Mouse (Mus musculus): Measurements from ENCODE around the gene Pcdh17.

The Pcdh17 gene

GRCm38 (mm10) chr14:84443288-84443686 lies at the start of gene Pcdh17:
Pcdh17 (plus strand) TSS chr14:84443563.
- no peak for DNase-seq (ENCODE audit: low read depth in 2 of 2, low spot score in 2 of 2)

DNA sequence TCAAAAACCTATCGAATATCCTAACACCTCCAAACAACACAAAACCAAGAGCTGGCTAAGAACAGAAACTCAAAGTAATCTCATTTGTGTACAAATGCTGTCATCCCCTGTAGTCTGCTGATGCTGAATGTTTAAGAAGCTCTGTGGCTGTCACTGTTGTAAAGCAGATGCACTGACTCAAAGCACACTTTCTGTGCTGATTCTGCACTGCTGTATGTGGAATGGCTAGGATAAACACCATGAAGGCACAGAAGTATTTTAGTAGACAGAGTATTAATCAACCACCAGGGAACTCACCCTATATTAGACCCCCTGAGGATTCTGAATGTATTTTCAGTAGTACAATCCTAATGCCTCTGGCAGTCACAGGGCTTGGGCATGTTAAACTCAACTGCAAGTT lies 46.2 kb upstream of the Pcdh17 start:
- DNase-seq (ENCODE audit: low read depth in 2 of 2, low spot score in 2 of 2), result no peak

DNA sequence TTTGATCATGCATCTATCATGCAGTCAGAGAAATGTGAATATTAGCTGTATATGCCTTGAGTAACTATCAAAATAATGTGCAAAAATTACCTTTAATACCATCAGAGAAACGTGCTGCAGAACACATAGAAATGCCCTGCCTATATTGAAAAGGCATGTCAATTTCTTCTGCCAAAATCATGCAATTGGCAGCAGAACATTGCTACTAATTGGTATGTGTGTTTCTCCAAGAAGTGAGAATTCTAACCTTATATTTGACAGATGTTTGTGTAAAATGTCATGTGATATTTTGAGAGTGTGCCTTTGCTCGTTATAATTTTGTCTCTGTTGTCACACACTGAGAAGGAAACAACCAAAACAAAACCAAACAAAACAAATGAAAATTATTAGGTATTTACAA lies 18.6 kb upstream of the Pcdh17 start:
- DNase-seq (ENCODE audit: low read depth in 2 of 2, low spot score in 2 of 2), result no peak

GRCm38 (mm10) chr14:84426616-84427015 lies 16.7 kb upstream of the Pcdh17 start:
- DNase-seq (ENCODE audit: low read depth in 2 of 2, low spot score in 2 of 2), result no peak

GRCm38 (mm10) chr14:84438066-84438770 lies 5.1 kb upstream of the Pcdh17 start:
- DNase-seq (ENCODE audit: low read depth in 2 of 2, low spot score in 2 of 2), result no peak

DNA sequence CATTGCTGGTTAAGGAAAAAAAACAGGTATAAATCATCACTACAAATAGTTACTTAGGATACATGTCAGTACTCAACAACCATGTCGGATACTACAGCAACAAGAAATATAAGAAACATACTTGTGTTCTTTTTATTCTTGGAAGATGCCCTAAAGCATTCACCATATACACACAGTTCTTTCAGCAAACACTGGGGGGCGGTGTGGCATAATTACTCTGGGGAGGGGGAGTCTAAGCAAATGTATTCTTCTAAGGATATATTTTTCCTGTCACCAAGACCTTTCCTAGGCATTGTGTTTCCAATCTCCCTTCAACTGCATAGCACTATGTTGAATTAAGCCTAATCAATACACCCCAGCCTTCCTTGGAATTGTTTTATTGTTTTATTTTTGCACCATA lies 2.5 kb upstream of the Pcdh17 start:
- no peak for DNase-seq (ENCODE audit: low read depth in 2 of 2, low spot score in 2 of 2)

GRCm38 (mm10) chr14:84442528-84443287 lies 655 bp upstream of the Pcdh17 start:
- DNase-seq (ENCODE audit: low read depth in 2 of 2, low spot score in 2 of 2), result no peak

DNA sequence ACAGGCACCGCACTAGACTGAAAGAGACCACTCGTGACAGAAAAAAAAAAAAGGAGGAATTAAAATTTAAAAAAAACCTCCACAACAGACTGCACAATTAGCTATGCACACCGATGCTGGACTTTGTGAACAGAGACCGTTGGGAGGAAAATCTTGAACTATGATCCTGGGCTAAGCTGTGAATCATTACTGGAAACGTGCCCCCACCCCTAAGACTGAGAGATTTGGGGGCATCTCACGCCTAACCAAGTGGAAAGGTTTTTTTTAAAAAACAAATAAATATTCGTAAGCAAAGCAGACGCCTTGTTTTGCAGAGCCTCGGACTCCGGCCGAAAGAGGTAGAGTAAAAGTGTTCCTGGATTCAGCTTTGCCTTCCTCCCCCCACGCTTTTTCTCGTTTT lies 398 bp downstream of the Pcdh17 start:
- DNase-seq (ENCODE audit: low read depth in 2 of 2, low spot score in 2 of 2), result no peak

- no peak for DNase-seq (ENCODE audit: low read depth in 2 of 2, low spot score in 2 of 2)
These were observed 906 bp downstream of the Pcdh17 start for GRCm38 (mm10) chr14:84444276-84444662.

- DNase-seq (ENCODE audit: low read depth in 2 of 2, low spot score in 2 of 2), result no peak
These were observed 1.5 kb downstream of the Pcdh17 start for GRCm38 (mm10) chr14:84444663-84445502.

- no peak for DNase-seq (ENCODE audit: low read depth in 2 of 2, low spot score in 2 of 2)
These were observed 2.4 kb downstream of the Pcdh17 start for GRCm38 (mm10) chr14:84445503-84446410.

DNA sequence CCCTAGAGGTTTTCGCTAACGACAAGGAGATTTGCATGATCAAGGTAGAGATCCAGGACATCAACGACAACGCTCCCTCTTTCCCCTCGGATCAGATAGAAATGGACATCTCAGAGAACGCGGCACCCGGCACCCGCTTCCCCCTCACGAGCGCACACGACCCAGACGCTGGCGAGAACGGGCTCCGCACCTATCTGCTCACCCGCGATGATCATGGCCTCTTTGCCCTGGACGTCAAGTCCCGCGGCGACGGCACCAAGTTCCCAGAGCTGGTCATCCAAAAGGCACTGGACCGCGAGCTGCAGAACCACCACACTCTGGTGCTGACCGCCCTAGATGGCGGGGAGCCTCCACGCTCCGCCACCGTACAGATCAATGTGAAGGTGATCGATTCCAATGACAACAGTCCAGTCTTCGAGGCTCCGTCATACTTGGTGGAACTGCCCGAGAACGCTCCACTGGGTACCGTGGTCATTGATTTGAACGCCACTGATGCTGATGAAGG lies 3.1 kb downstream of the Pcdh17 start:
- DNase-seq (ENCODE audit: low read depth in 2 of 2, low spot score in 2 of 2), result no peak

DNA sequence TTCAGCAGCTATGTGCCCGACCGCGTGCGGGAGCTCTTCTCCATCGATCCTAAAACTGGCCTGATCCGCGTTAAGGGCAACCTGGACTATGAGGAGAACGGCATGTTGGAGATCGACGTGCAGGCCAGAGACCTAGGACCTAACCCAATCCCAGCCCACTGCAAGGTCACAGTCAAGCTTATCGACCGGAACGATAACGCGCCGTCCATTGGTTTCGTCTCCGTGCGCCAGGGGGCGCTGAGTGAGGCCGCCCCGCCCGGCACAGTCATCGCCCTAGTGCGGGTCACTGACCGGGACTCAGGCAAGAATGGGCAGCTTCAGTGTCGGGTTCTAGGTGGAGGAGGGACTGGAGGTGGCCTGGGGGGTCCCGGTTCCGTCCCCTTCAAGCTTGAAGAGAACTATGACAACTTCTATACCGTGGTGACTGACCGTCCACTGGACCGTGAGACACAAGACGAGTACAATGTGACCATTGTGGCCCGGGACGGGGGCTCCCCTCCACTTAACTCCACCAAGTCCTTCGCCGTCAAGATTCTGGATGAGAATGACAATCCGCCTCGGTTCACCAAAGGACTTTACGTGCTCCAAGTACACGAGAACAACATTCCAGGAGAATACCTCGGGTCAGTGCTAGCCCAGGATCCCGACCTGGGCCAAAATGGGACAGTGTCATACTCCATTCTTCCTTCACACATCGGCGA lies 3.7 kb downstream of the Pcdh17 start:
- no peak for DNase-seq (ENCODE audit: low read depth in 2 of 2, low spot score in 2 of 2)

DNA sequence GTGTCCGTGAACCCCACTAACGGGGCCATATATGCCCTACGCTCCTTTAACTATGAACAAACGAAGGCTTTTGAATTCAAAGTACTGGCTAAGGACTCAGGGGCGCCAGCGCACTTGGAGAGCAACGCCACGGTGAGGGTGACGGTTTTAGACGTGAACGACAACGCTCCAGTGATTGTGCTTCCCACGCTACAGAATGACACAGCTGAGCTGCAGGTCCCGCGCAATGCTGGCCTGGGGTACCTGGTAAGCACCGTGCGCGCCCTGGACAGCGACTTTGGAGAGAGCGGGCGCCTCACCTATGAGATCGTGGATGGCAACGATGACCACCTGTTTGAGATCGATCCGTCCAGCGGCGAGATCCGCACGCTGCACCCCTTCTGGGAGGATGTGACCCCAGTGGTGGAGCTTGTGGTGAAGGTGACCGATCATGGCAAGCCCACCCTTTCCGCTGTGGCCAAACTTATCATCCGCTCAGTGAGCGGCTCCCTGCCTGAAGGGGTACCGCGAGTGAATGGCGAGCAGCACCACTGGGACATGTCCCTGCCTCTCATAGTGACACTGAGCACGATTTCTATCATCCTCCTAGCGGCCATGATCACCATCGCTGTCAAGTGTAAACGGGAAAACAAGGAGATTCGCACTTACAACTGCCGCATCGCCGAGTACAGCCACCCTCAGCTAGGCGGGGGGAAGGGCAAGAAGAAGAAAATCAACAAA lies 4.5 kb downstream of the Pcdh17 start:
- DNase-seq (ENCODE audit: low read depth in 2 of 2, low spot score in 2 of 2), result no peak

- no peak for DNase-seq (ENCODE audit: low read depth in 2 of 2, low spot score in 2 of 2)
These were observed 5.0 kb downstream of the Pcdh17 start for GRCm38 (mm10) chr14:84448381-84448771.

DNA sequence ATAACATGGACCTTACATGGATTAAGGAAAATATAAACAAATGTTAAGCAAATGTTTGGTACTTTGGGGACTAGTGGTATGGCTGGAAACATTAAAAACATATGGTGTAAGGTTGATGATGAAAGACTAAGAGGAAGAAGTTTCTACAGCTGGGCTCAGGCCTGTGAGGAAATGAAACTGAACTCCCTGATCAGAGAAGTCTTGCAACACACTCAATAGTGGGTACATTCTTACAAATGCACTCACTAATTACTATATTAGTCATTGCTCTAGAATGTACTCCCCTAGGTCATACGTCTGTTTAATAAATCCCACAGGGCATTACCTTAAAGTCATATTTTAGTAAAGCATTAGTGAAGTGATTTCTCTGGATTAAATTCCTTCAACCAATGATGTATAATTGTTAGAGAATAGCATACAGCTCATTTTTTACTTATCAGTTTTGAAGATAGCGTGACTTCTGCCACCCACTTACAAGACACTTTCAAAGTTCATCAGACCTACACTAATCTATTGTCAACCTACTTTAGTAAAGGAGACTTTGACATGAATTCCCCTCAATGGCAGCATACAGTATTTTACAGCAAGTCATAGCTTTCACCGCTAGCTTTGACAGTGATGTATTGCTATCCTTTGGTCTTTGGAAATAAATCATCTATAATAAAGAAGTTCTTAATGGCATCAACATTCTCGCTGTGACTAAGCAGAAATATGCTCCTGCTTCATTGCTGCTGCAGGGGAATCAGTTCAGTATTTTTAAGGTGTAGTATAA lies 10.9 kb downstream of the Pcdh17 start:
- DNase-seq (ENCODE audit: low read depth in 2 of 2, low spot score in 2 of 2), result no peak

GRCm38 (mm10) chr14:84475491-84475890 lies 32.1 kb downstream of the Pcdh17 start:
- no peak for DNase-seq (ENCODE audit: low read depth in 2 of 2, low spot score in 2 of 2)

DNA sequence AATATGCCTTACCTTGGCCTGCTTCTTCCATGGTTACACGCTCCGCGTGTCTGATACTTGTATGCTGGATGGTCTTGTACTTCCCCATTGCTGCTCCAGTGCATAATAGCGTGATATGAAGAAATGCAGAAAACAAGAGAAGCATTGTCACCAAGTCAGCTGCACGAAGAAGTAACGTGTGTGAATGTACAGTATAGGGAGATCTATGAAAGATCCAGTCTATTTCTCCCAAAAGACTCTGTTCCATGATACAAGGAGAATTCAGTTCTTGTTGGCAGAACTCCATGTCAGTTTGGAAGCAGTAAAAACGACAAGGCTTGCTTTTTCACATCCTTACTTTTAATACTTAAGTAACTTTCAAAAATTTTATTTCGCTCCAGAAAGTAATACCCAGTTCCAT lies 33.0 kb downstream of the Pcdh17 start:
- no peak for DNase-seq (ENCODE audit: low read depth in 2 of 2, low spot score in 2 of 2)

GRCm38 (mm10) chr14:84476906-84477305 lies 33.5 kb downstream of the Pcdh17 start:
- no peak for DNase-seq (ENCODE audit: low read depth in 2 of 2, low spot score in 2 of 2)

Data from CD8-positive naive resting alpha-beta T cell, adult 2 months (primary cell).